Mouse (Mus musculus) frontal cortex, postnatal 10 days (tissue): ENCODE measurements at regions not wholly inside any gene's neighbourhood (a gene's known extent, or its start where the extent isn't known, plus 50 kb on each side); places are given as distances from the start of the nearest gene placed in this dataset.
"Not testable (repeated sequence)": the region's sequence is repeated elsewhere in the genome, so short reads cannot be mapped to it uniquely, and the experiment has no call there.

Experiments
- DNase-seq, 2 experiments: peaks; one replicate each; pipeline ENCODE4 v3.0.0; 2022; ENCODE audit warnings: low spot score in 2 of 2, mixed read lengths in 1 of 2

- not testable (repeated sequence) for DNase-seq
Observed at GRCm38 (mm10) chr17:9066633-9067032, 78.5 kb downstream of the 1700010I14Rik start.

- no peak for DNase-seq
Observed at GRCm38 (mm10) chr17:9068859-9069602, 80.9 kb downstream of the 1700010I14Rik start.

GRCm38 (mm10) chr17:9083629-9084028 is 95.5 kb downstream of the 1700010I14Rik start:
- DNase-seq, result no peak

- DNase-seq, result no peak
Observed at GRCm38 (mm10) chr17:9127866-9128265, 139.7 kb downstream of the 1700010I14Rik start.

- DNase-seq, result no peak
Observed at GRCm38 (mm10) chr17:9145605-9146223, 157.6 kb downstream of the 1700010I14Rik start.

- DNase-seq, result no peak
Observed at GRCm38 (mm10) chr17:9150654-9151053, 162.5 kb downstream of the 1700010I14Rik start.

GRCm38 (mm10) chr17:9162148-9162547 is 174.0 kb downstream of the 1700010I14Rik start:
- no peak for DNase-seq

- DNase-seq, result no peak
Observed at GRCm38 (mm10) chr17:9162676-9163075, 174.5 kb downstream of the 1700010I14Rik start.

- no peak for DNase-seq
Observed at GRCm38 (mm10) chr17:9163285-9163684, 175.2 kb downstream of the 1700010I14Rik start.

GRCm38 (mm10) chr17:9164501-9164900 is 176.4 kb downstream of the 1700010I14Rik start:
- DNase-seq, result no peak

GRCm38 (mm10) chr17:9167161-9167560 is 179.0 kb downstream of the 1700010I14Rik start:
- peak; percentile 58 to 66 for DNase-seq

GRCm38 (mm10) chr17:9167571-9168201 is 179.6 kb downstream of the 1700010I14Rik start:
- DNase-seq, result peak; percentile 11 to 37

GRCm38 (mm10) chr17:9168411-9168810 is 180.3 kb downstream of the 1700010I14Rik start:
- DNase-seq, result peak; percentile 60 to 78

- peak; percentile 44 to 80 for DNase-seq
Observed at GRCm38 (mm10) chr17:9169371-9169770, 181.2 kb downstream of the 1700010I14Rik start.

GRCm38 (mm10) chr17:9197160-9197559 is 209.0 kb downstream of the 1700010I14Rik start:
- DNase-seq, result no peak

- DNase-seq, result no peak
Observed at GRCm38 (mm10) chr17:9200386-9200785, 212.3 kb downstream of the 1700010I14Rik start.

GRCm38 (mm10) chr17:9202496-9202895 is 214.4 kb downstream of the 1700010I14Rik start:
- no peak for DNase-seq

- no peak for DNase-seq
Observed at GRCm38 (mm10) chr17:9210626-9211025, 211.2 kb upstream of the Gm17728 start.

- no peak for DNase-seq
Observed at GRCm38 (mm10) chr17:9223097-9223496, 198.8 kb upstream of the Gm17728 start.

- DNase-seq, result peak; percentile 11 to 19
Observed at GRCm38 (mm10) chr17:9227872-9228575, 193.8 kb upstream of the Gm17728 start.

- peak; percentile 10 to 20 for DNase-seq
Observed at GRCm38 (mm10) chr17:9235141-9235571, 186.7 kb upstream of the Gm17728 start.

- no peak for DNase-seq
Observed at GRCm38 (mm10) chr17:9258646-9259170, 163.2 kb upstream of the Gm17728 start.
